Comparison of ENCODE assay signal across 8 mouse cellular contexts in genomic region chr2:71547829-71548228, GRCm38 (mm10). TPM values are rescaled to one million over a fixed set of nuclear protein-coding genes. Genes with fewer than 3 reads are reported as not detected.
DNase-seq lines count a peak whose midpoint lies in the region; ATAC-seq and TF ChIP-seq lines count a peak whose summit lies in the region.

No protein-coding gene starts in this region.

- no peaks in the 10 kb centered on the region for H3K36me3 ChIP-seq in hindbrain, postnatal 0 days (ENCODE audit: insufficient read depth, low read length)

- H3K9ac ChIP-seq in hindbrain, postnatal 0 days (replicated peaks; ENCODE audit: low read length), result no peak overlapping the region

- H3K9me3 ChIP-seq in hindbrain, postnatal 0 days (ENCODE audit: low read length), result no peaks in the 10 kb centered on the region

- no peak overlapping the region for H3K4me3 ChIP-seq in hindbrain, postnatal 0 days (ENCODE audit: low read length)

- TF ChIP-seq CTCF in hindbrain, postnatal 0 days (IDR thresholded peaks at IDR 0.05; ENCODE audit: low read depth), result peak; percentile 82

- no peak overlapping the region for H3K27ac ChIP-seq in hindbrain, postnatal 0 days

- peaks cover 78% of the 10 kb centered on the region for H3K27me3 ChIP-seq in hindbrain, postnatal 0 days (ENCODE audit: insufficient read depth, low read length)

- no peak for ATAC-seq in hindbrain, postnatal 0 days

- H3K4me2 ChIP-seq in hindbrain, postnatal 0 days (ENCODE audit: low read depth, low read length), result no peak overlapping the region

- 8% methylated on average over 8 of the region's 8 CpGs for WGBS in hindbrain, postnatal 0 days

- H3K4me1 ChIP-seq in hindbrain, postnatal 0 days (ENCODE audit: insufficient read depth, low read length), result peaks cover 8% of the 10 kb centered on the region; the same call in 1 of the 2 replicates

- DNase-seq in cerebellum, adult 9-10 months, result peak; percentile 38
- no peak for DNase-seq in cerebellum, adult 8-10 months
- peak; percentile 58 to 62 for DNase-seq in right cerebral cortex, adult 2 months (ENCODE audit: low spot score in 2 of 2)
- no peak for DNase-seq in right cerebral cortex, postnatal 36 days (ENCODE audit: low spot score in 2 of 2)
- peak; percentile 95 for DNase-seq in embryo, embryonic 10.5 days (ENCODE audit: low spot score)
- DNase-seq in hindbrain, postnatal 0 days (ENCODE audit: low spot score), result peak; percentile 87
- peak; percentile 78 for DNase-seq in lung, postnatal 14 days
- DNase-seq in spleen, postnatal 4 days (ENCODE audit: low spot score in 2 of 2), result peak; percentile 71 to 90

RNA-seq across cellular contexts. Expression of gene Dlx2, which starts 1.3 kb away (rescaled TPM):
- 0.97 TPM in 1 of 2 replicates, not detected in the other for total RNA-seq in hindbrain, postnatal 0 days (2014; rRNA removed)
- 0.21 and 0.26 TPM in 2 replicates for polyA plus RNA-seq in hindbrain, postnatal 0 days (2015; fragmentation: Nextera tagmentation; extraction: Ambion mirVana)

RNA-seq across cellular contexts. Expression of gene Dlx1, which starts 19.9 kb away (rescaled TPM):
- 2.5 and 3.5 TPM in 2 replicates for total RNA-seq in hindbrain, postnatal 0 days (2014; rRNA removed)
- polyA plus RNA-seq in hindbrain, postnatal 0 days (2015; fragmentation: Nextera tagmentation; extraction: Ambion mirVana), result not detected in 2 replicates

Comparison
In these comparisons a context has a peak if more than half of its experiments do, and no peak if none do; other contexts are left out.
1. DNase-seq: peak in cerebellum, adult 9-10 months (single experiment), right cerebral cortex, adult 2 months (2 of 2), embryo, embryonic 10.5 days (single experiment), hindbrain, postnatal 0 days (single experiment), lung, postnatal 14 days (single experiment) and spleen, postnatal 4 days (2 of 2); none in cerebellum, adult 8-10 months (single experiment) and right cerebral cortex, postnatal 36 days (0 of 2).